ENCODE assay signal across 8 mouse cellular contexts in genomic region chr3:37641796-37642680, GRCm38 (mm10). TPM values are rescaled to one million over a fixed set of nuclear protein-coding genes. Genes with fewer than 3 reads are reported as not detected.
DNase-seq lines count a peak whose midpoint lies in the region; ATAC-seq and TF ChIP-seq lines count a peak whose summit lies in the region.

No protein-coding gene starts in this region.

- 22% methylated on average over 20 of the region's 20 CpGs for WGBS in lung, embryonic 14.5 days
- whole genome bisulfite sequencing in heart, embryonic 13.5 days: 57% methylated on average over 20 of the region's 20 CpGs
- WGBS in kidney, postnatal 0 days: 6% methylated on average over 20 of the region's 20 CpGs
- WGBS in midbrain, embryonic 16.5 days: 38% methylated on average over 20 of the region's 20 CpGs

- ATAC-seq in lung, embryonic 14.5 days (ENCODE audit: insufficient read depth): no peak
- no peak for ATAC-seq in heart, embryonic 13.5 days (ENCODE audit: extremely low read depth, insufficient number of reproducible peaks, low FRiP score, low TSS enrichment)
- no peak for ATAC-seq in kidney, postnatal 0 days (replicated peaks; ENCODE audit: low FRiP score, low read depth)
- no peak for ATAC-seq in midbrain, embryonic 16.5 days
- ATAC-seq in megakaryocyte progenitor cell, adult 5-6 weeks (replicated peaks; ENCODE audit: poor library complexity): no peak

- TF ChIP-seq CTCF in lung, embryonic 14.5 days (IDR thresholded peaks at IDR 0.05; ENCODE audit: low read depth): no peak
- no peak for TF ChIP-seq CTCF in kidney, postnatal 0 days (IDR thresholded peaks at IDR 0.05; ENCODE audit: low read depth)

- no peaks in the 10 kb centered on the region for H3K27me3 ChIP-seq in lung, embryonic 14.5 days (ENCODE audit: insufficient read depth, low read length)
- H3K27me3 ChIP-seq in heart, embryonic 13.5 days (replicated peaks): peaks cover 15% of the 10 kb centered on the region
- no peaks in the 10 kb centered on the region for H3K27me3 ChIP-seq in kidney, postnatal 0 days (ENCODE audit: insufficient read depth, low read length)
- H3K27me3 ChIP-seq in midbrain, embryonic 16.5 days (ENCODE audit: control insufficient read depth, insufficient read depth, low read depth, low read length): no peaks in the 10 kb centered on the region; the same call in 1 of the 2 replicates

- intact Hi-C loops in left cerebral cortex, postnatal 4 days (cut with DNase I): loop anchor here (10.0 kb wide), 4 partner anchors 83 to 583 kb away; partner anchors contain the start of gene Gm5148

- peaks cover 34% of the 10 kb centered on the region for H3K36me3 ChIP-seq in lung, embryonic 14.5 days (ENCODE audit: insufficient read depth)
- H3K36me3 ChIP-seq in heart, embryonic 13.5 days: peaks cover 31% of the 10 kb centered on the region
- H3K36me3 ChIP-seq in kidney, postnatal 0 days (ENCODE audit: insufficient read depth, low read length): peaks cover 20% of the 10 kb centered on the region
- peaks cover 14% of the 10 kb centered on the region for H3K36me3 ChIP-seq in midbrain, embryonic 16.5 days (ENCODE audit: control insufficient read depth, insufficient read depth, low read length)

- H3K4me2 ChIP-seq in lung, embryonic 14.5 days: peak overlapping the region; percentile 85
- peak overlapping the region; percentile 92 for H3K4me2 ChIP-seq in heart, embryonic 13.5 days
- peak overlapping the region; percentile 74 for H3K4me2 ChIP-seq in kidney, postnatal 0 days (ENCODE audit: low read length)
- peak overlapping the region; percentile 88 for H3K4me2 ChIP-seq in midbrain, embryonic 16.5 days (ENCODE audit: low read length)

- peak; percentile 61 for DNase-seq in lung, embryonic 14.5 days
- DNase-seq in lung, postnatal 36 days: no peak
- peak; percentile 93 for DNase-seq in kidney, postnatal 0 days (ENCODE audit: low spot score)
- no peak for DNase-seq in left cerebral cortex, postnatal 4 days
- no peak for DNase-seq in layer of hippocampus, adult 18-20 months (ENCODE audit: low spot score in 2 of 2)

- peaks cover 10% of the 10 kb centered on the region for H3K4me1 ChIP-seq in lung, embryonic 14.5 days (ENCODE audit: insufficient read depth)
- peaks cover 28% of the 10 kb centered on the region for H3K4me1 ChIP-seq in heart, embryonic 13.5 days
- peaks cover 18% of the 10 kb centered on the region for H3K4me1 ChIP-seq in kidney, postnatal 0 days (replicated peaks; ENCODE audit: insufficient read depth, low read length)
- peaks cover 22% of the 10 kb centered on the region; the same call in 1 of the 2 replicates for H3K4me1 ChIP-seq in midbrain, embryonic 16.5 days (ENCODE audit: control insufficient read depth, insufficient read depth, low read length)

- H3K4me3 ChIP-seq in lung, embryonic 14.5 days (ENCODE audit: low read depth, low read length): peak overlapping the region; percentile 84
- H3K4me3 ChIP-seq in heart, embryonic 13.5 days: peak overlapping the region; percentile 88
- H3K4me3 ChIP-seq in kidney, postnatal 0 days (replicated peaks; ENCODE audit: low read depth, low read length): peak overlapping the region; percentile 83
- peak overlapping the region; percentile 88 for H3K4me3 ChIP-seq in midbrain, embryonic 16.5 days (ENCODE audit: low read depth, low read length)

- H3K27ac ChIP-seq in lung, embryonic 14.5 days (ENCODE audit: low read depth): no peak overlapping the region
- 0 out of 2 replicates have a peak overlapping the region, but pooled peaks have one; percentile 5 for H3K27ac ChIP-seq in heart, embryonic 13.5 days (replicated peaks)
- peak overlapping the region; percentile 95 for H3K27ac ChIP-seq in kidney, postnatal 0 days
- no peak overlapping the region for H3K27ac ChIP-seq in midbrain, embryonic 16.5 days (ENCODE audit: low read length)

- peak overlapping the region; percentile 90 for H3K9ac ChIP-seq in lung, embryonic 14.5 days
- peak overlapping the region; percentile 91 for H3K9ac ChIP-seq in heart, embryonic 13.5 days
- peak overlapping the region; percentile 90 for H3K9ac ChIP-seq in kidney, postnatal 0 days (ENCODE audit: low read depth, low read length)
- peak overlapping the region; percentile 85 for H3K9ac ChIP-seq in midbrain, embryonic 16.5 days (ENCODE audit: low read depth, low read length)

- H3K9me3 ChIP-seq in lung, embryonic 14.5 days (ENCODE audit: low read depth, low read length): no peaks in the 10 kb centered on the region
- H3K9me3 ChIP-seq in heart, embryonic 13.5 days: no peaks in the 10 kb centered on the region
- no peaks in the 10 kb centered on the region for H3K9me3 ChIP-seq in kidney, postnatal 0 days (replicated peaks; ENCODE audit: low read length)
- H3K9me3 ChIP-seq in midbrain, embryonic 16.5 days (replicated peaks; ENCODE audit: control insufficient read depth, low read length, poor library complexity, severe bottlenecking): no peaks in the 10 kb centered on the region

RNA-seq across cellular contexts. Expression of gene Spry1, which starts 2.3 kb away (rescaled TPM):
- polyA plus RNA-seq in lung, embryonic 14.5 days (2014; fragmentation: Nextera tagmentation; extraction: Ambion mirVana): 15.6 and 17.8 TPM in 2 replicates
- polyA plus RNA-seq in heart, embryonic 13.5 days (2015; fragmentation: Nextera tagmentation; extraction: Ambion mirVana): 5.6 and 6.4 TPM in 2 replicates
- 31.8 and 39.6 TPM in 2 replicates for polyA plus RNA-seq in kidney, postnatal 0 days (2015; fragmentation: Nextera tagmentation; extraction: Ambion mirVana)
- polyA plus RNA-seq in midbrain, embryonic 16.5 days (2015; fragmentation: Nextera tagmentation; extraction: Ambion mirVana): 6.5 and 8.8 TPM in 2 replicates
- 10 to 100 TPM; 15.2 to 15.6 TPM for total RNA-seq in left cerebral cortex, postnatal 4 days (2021)
- 4.0 TPM in 2 replicates for total RNA-seq in megakaryocyte progenitor cell, adult 5-6 weeks (2015)
- 1.3 and 2.7 TPM in 2 replicates for total RNA-seq in megakaryocyte progenitor cell, adult 5-6 weeks (2017)
- 10 to 100 TPM in 1 of 2 experiments, 1 to 10 TPM in 1; 9.7 to 10.8 TPM for total RNA-seq in layer of hippocampus, adult 18-20 months (2021)

Comparison
In these comparisons a context has a peak if more than half of its experiments do, and no peak if none do; other contexts are left out.
1. DNase-seq: peak in lung, embryonic 14.5 days (single experiment) and kidney, postnatal 0 days (single experiment); none in lung, postnatal 36 days (single experiment), left cerebral cortex, postnatal 4 days (single experiment) and layer of hippocampus, adult 18-20 months (0 of 2).
2. H3K27ac ChIP-seq: peak in heart, embryonic 13.5 days (single experiment) and kidney, postnatal 0 days (single experiment); none in lung, embryonic 14.5 days (single experiment) and midbrain, embryonic 16.5 days (single experiment).
3. Peak in every context shown above with its lines, with median percentiles within 50 percentile points of each other: H3K4me2 ChIP-seq, H3K4me3 ChIP-seq and H3K9ac ChIP-seq.